9 mouse cellular contexts compared by ENCODE assay signal in the genomic region with DNA sequence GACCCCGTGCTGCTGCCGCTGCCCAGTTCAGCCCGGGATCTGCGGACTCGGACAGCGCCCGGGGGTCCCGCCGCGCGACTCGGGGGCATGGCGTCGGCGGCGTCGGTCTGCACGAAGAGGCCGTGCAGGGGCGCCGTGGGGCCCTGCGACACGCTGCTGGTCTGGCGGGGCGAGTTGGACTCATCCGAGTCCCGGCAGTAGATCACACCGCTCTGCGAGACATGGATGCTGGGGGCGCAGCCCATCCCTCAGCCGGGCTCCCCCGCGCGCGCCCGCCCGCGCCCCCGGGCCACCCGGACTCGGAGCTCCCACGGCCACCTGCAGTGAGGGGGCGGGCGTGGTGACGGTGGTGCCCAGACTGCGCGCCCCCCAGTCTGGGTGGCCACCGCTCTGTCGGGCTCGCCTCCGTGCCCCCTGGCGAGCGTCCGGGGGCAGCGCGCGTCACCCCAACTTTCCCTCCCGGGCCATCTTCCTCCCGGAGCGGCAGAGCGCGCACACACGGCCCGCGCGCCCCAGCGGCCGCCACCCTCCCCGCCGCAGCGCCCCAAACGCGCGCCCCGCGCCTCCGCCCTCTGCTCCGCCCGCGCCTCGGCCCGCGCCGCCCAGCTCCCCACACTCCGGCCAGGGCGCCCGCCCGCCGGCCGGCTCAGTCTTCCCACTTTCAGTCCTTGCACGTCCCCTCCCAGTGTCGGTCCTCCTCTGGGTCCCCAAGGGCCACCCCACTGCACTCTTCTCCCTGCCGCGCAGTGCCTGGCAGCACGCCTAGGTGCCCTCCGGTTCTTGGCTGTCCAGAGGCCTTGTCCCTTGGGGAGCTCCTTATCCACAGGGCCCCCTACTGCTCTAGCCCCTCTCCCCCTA. TPM values are rescaled to one million over a fixed set of nuclear protein-coding genes. Genes with fewer than 3 reads are reported as not detected.
DNase-seq lines count a peak whose midpoint lies in the region; ATAC-seq and TF ChIP-seq lines count a peak whose summit lies in the region.
"Had no signal": no experiment of that assay in that cellular context is flagged by ENCODE, and none has a peak within 500 bp of the region (broad histone marks: within the 10 kb centered on the region; RNA-seq: fewer than 3 reads in every experiment).

No protein-coding gene starts in this region.

- DNase-seq in urinary bladder, postnatal 14 days (ENCODE audit: low spot score): peak; percentile 9
- no peak for DNase-seq in urinary bladder, postnatal 36 days (ENCODE audit: low spot score in 2 of 2)
- DNase-seq in heart, postnatal 10 days: peak; percentile 18 to 25
- peak; percentile 59 to 69 for DNase-seq in kidney, postnatal 4 days
- no peak for DNase-seq in liver, embryonic 14.5 days (ENCODE audit: low read depth in 3 of 3, low spot score in 3 of 3)
- DNase-seq in T-cell, adult 2 months (ENCODE audit: low spot score): no peak

- peak overlapping the region; percentile 79 for H3K4me3 ChIP-seq in forebrain, embryonic 12.5 days (replicated peaks)
- peak overlapping the region; percentile 26 to 42 for H3K4me3 ChIP-seq in liver, embryonic 14.5 days (ENCODE audit: insufficient read depth in 1 of 2, low read depth in 2 of 2, low read length in 2 of 2)
- H3K4me3 ChIP-seq in neural tube, embryonic 15.5 days (replicated peaks): peak overlapping the region; percentile 74

- no peak for TF ChIP-seq EP300 in liver, embryonic 14.5 days (IDR thresholded peaks at IDR 0.05; ENCODE audit: low read depth)

- peak; percentile 68 for ATAC-seq in forebrain, embryonic 12.5 days (ENCODE audit: low FRiP score)
- ATAC-seq in liver, embryonic 14.5 days (ENCODE audit: insufficient read depth): no peak
- ATAC-seq in neural tube, embryonic 15.5 days (ENCODE audit: low FRiP score): peak; percentile 68

- under 1% methylated on average over 73 of the region's 96 CpGs for WGBS in forebrain, embryonic 12.5 days
- 2% methylated on average over 69 of the region's 96 CpGs for WGBS in liver, embryonic 14.5 days (ENCODE audit: insufficient replicate concordance)
- WGBS in neural tube, embryonic 15.5 days: 1% methylated on average over 79 of the region's 96 CpGs

- H3K4me1 ChIP-seq in forebrain, embryonic 12.5 days: peaks cover 5% of the 10 kb centered on the region; the same call in 1 of the 2 replicates
- no peaks in the 10 kb centered on the region for H3K4me1 ChIP-seq in liver, embryonic 14.5 days (replicated peaks; ENCODE audit: control insufficient read depth in 2 of 2, insufficient read depth in 2 of 2, low read length in 1 of 2)
- peaks cover 5% of the 10 kb centered on the region for H3K4me1 ChIP-seq in neural tube, embryonic 15.5 days

- peak overlapping the region; percentile 62 for H3K9ac ChIP-seq in forebrain, embryonic 12.5 days
- H3K9ac ChIP-seq in liver, embryonic 14.5 days (replicated peaks): no peak overlapping the region
- peak overlapping the region; percentile 70 for H3K9ac ChIP-seq in neural tube, embryonic 15.5 days (replicated peaks)

- intact Hi-C loops in heart, postnatal 10 days (cut with DNase I): no loop called here

- TF ChIP-seq CTCF in liver, embryonic 14.5 days (IDR thresholded peaks at IDR 0.05; ENCODE audit: low read depth): no peak

- H3K27ac ChIP-seq in forebrain, embryonic 12.5 days: no peak overlapping the region
- H3K27ac ChIP-seq in liver, embryonic 14.5 days: no peak overlapping the region
- no peak overlapping the region for H3K27ac ChIP-seq in neural tube, embryonic 15.5 days (replicated peaks)

- H3K9me3 ChIP-seq in forebrain, embryonic 12.5 days: no peaks in the 10 kb centered on the region
- no peaks in the 10 kb centered on the region for H3K9me3 ChIP-seq in liver, embryonic 14.5 days (ENCODE audit: control insufficient read depth, low read length)
- H3K9me3 ChIP-seq in neural tube, embryonic 15.5 days (replicated peaks): no peaks in the 10 kb centered on the region

- peak overlapping the region; percentile 99 for H3K4me2 ChIP-seq in forebrain, embryonic 12.5 days
- peak overlapping the region; percentile 57 for H3K4me2 ChIP-seq in liver, embryonic 14.5 days (ENCODE audit: low read depth)
- H3K4me2 ChIP-seq in neural tube, embryonic 15.5 days: peak overlapping the region; percentile 91

- no peaks in the 10 kb centered on the region for H3K36me3 ChIP-seq in forebrain, embryonic 12.5 days (replicated peaks)
- no peaks in the 10 kb centered on the region for H3K36me3 ChIP-seq in liver, embryonic 14.5 days (replicated peaks; ENCODE audit: control insufficient read depth, insufficient read depth, low read depth)
- H3K36me3 ChIP-seq in neural tube, embryonic 15.5 days: no peaks in the 10 kb centered on the region

- peaks cover 41% of the 10 kb centered on the region for H3K27me3 ChIP-seq in forebrain, embryonic 12.5 days
- peaks cover 24% of the 10 kb centered on the region for H3K27me3 ChIP-seq in liver, embryonic 14.5 days (ENCODE audit: control insufficient read depth, insufficient read depth, low read length)
- 0 out of 2 replicates have a peak, but pooled peaks cover 3% of the 10 kb centered on the region for H3K27me3 ChIP-seq in neural tube, embryonic 15.5 days (replicated peaks)
- H3K27me3 ChIP-seq: CH12.LX had no signal

RNA-seq across cellular contexts. Expression of a gene that starts 27.3 kb away (rescaled TPM):
- 3.7 and 4.0 TPM in 2 replicates for polyA plus RNA-seq in forebrain, embryonic 12.5 days (2016; fragmentation: Nextera tagmentation; extraction: Ambion mirVana)
- total RNA-seq in heart, postnatal 10 days (2021): 1 to 10 TPM; 6.5 to 7.9 TPM
- polyA plus RNA-seq in liver, embryonic 14.5 days (2012; rRNA removed): 0.28 and 0.40 TPM in 2 replicates
- 0.14 and 0.37 TPM in 2 replicates for polyA plus RNA-seq in liver, embryonic 14.5 days (2014; fragmentation: Nextera tagmentation; extraction: Ambion mirVana)
- polyA plus RNA-seq in neural tube, embryonic 15.5 days (2015; fragmentation: Nextera tagmentation; extraction: Ambion mirVana): 8.5 and 9.7 TPM in 2 replicates

Comparison
In these comparisons a context has a peak if more than half of its experiments do, and no peak if none do; other contexts are left out.
1. DNase-seq: peak in urinary bladder, postnatal 14 days (single experiment), heart, postnatal 10 days (2 of 2) and kidney, postnatal 4 days (2 of 2); none in urinary bladder, postnatal 36 days (0 of 2), liver, embryonic 14.5 days (0 of 3) and T-cell, adult 2 months (single experiment).
2. Peak in every context shown above with its lines, with median percentiles within 50 percentile points of each other: H3K4me2 ChIP-seq and H3K4me3 ChIP-seq.